Mouse (Mus musculus) heart, embryonic 16.5 days (tissue): Measurements from ENCODE around the gene Lrrc75a. TPM values are rescaled to one million over a fixed set of nuclear protein-coding genes. Genes with fewer than 3 reads are reported as not detected.

Experiments used
- ATAC-seq: fragments of 200-750 bp; cut with Nextera tagmentation; replicated peaks from 2 replicates; pipeline ENCODE4 v1.8.0; 2017; ENCODE audit warnings: moderate number of reproducible peaks; ENCODE audit not compliant: insufficient read depth, low FRiP score; ENCODE audit errors: extremely low read depth
- H3K27ac ChIP-seq: fragments of 300-500 bp; sonication (generic); 2 replicates; pipeline ENCODE4 v1.5.1; 2014; ENCODE audit warnings: mild to moderate bottlenecking, low read length, control low read depth, moderate library complexity
- H3K27me3 ChIP-seq: fragments of 300-500 bp; sonication (generic); 2 replicates; pipeline ENCODE4 v1.6.1; 2014; ENCODE audit warnings: low read length, mixed read lengths; ENCODE audit not compliant: control insufficient read depth, insufficient read depth
- H3K36me3 ChIP-seq: fragments of 300-500 bp; sonication (generic); 2 replicates; pipeline ENCODE4 v1.6.1; 2014; ENCODE audit not compliant: control insufficient read depth, insufficient read depth
- H3K4me1 ChIP-seq: fragments of 300-500 bp; sonication (generic); 2 replicates; pipeline ENCODE4 v1.6.1; 2014; ENCODE audit warnings: low read length, mixed read lengths; ENCODE audit not compliant: control insufficient read depth, insufficient read depth
- H3K4me2 ChIP-seq: fragments of 300-500 bp; sonication (generic); 2 replicates; pipeline ENCODE4 v1.6.1; 2014; ENCODE audit warnings: low read depth, mild to moderate bottlenecking, control low read depth, low read length
- H3K4me3 ChIP-seq: fragments of 300-500 bp; sonication (generic); 2 replicates; pipeline ENCODE4 v1.5.1; 2014; ENCODE audit warnings: mild to moderate bottlenecking, control low read depth, low read length
- H3K9ac ChIP-seq: fragments of 300-500 bp; sonication (generic); 2 replicates; pipeline ENCODE4 v1.6.1; 2014; ENCODE audit warnings: low read length, control low read depth
- H3K9me3 ChIP-seq: fragments of 300-500 bp; sonication (generic); replicated peaks from 2 replicates; pipeline ENCODE4 v1.6.1; 2016; ENCODE audit warnings: low read length; ENCODE audit not compliant: control insufficient read depth
- WGBS: fragments of 180-500 bp; shearing (Covaris S2); extraction: QIAGEN DNeasy Blood & Tissue Kit; methylation state at CpG from one replicate; pipeline ENCODE4 v1.1.7; 2014; 5-methylcytosine and 5-hydroxymethylcytosine counted together
- polyA plus RNA-seq: library from polyadenylated mRNA; unstranded; fragments of >200 nt; fragmentation: Nextera tagmentation; extraction: Ambion mirVana; gene quantifications from 2 replicates; pipeline ENCODE4 v1.2.1, GENCODE M21; 2015

Gene Lrrc75a
- polyA plus RNA-seq, 1 experiment from 2014 or later, result 11.4 TPM

DNA sequence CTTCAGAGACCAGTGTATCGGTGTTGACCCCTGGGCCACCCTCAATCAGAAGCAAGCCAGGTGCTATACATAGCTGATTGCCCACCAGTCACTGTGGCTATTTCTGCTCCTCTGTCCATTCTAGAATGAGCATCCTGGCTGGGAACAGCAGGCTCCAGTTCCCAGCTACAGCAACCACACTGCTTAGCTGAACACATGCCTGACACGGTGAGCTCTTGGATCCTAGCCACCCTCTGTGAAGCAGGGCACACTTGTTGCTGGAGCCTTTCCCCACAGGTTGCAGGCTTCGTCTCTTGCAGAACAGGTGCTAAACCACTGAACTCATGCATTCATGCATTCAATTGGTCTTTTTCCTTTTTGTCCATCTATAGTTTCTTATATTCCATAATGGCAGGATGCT lies 7.9 kb downstream of the Lrrc75a start:
- Histone ChIP-seq H3K9ac (no peak overlapping the region), H3K9me3 (no peaks in the 10 kb centered on the region)

DNA sequence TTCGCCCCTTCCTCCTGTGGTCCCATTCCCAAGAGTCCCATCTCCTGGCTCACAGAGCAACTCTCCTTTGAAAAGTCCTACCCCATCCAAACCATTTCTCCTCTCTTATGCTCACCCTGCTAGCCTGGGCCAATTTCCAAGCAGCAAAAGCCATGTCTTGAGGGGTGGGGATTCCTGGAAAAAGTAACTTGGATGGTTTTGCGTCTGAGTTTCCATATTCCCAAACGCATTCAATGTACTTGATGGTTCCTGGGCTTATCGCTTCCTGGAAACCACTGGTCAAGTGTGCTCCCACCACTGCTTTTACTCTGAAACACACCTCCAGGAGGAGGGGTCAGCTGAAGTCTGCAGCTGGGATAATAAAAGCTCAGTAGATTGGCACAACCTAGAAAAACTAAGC lies 9.9 kb downstream of the Lrrc75a start:
- Histone ChIP-seq H3K9ac (peak overlapping the region; percentile 18; the same call in 1 of the 2 replicates), H3K27ac (peak overlapping the region; percentile 92), H3K4me2 (no peak overlapping the region), H3K9me3 (no peaks in the 10 kb centered on the region), H3K36me3 (no peaks in the 10 kb centered on the region), H3K4me1 (peaks cover 87% of the 10 kb centered on the region), H3K4me3 (no peak overlapping the region), H3K27me3 (no peaks in the 10 kb centered on the region)
- 76% methylated on average over 4 of the region's 4 CpGs for WGBS
- ATAC-seq, result no peak

More for the DNA sequence above, 7.9 kb downstream of the Lrrc75a start:
- Histone ChIP-seq H3K27me3 (no peaks in the 10 kb centered on the region), H3K36me3 (no peaks in the 10 kb centered on the region), H3K4me2 (no peak overlapping the region), H3K4me3 (no peak overlapping the region), H3K4me1 (peaks cover 95% of the 10 kb centered on the region), H3K27ac (peak overlapping the region; percentile 96)
- WGBS, result 40% methylated on average over 3 of the region's 3 CpGs
- ATAC-seq, result peak; percentile 42

DNA sequence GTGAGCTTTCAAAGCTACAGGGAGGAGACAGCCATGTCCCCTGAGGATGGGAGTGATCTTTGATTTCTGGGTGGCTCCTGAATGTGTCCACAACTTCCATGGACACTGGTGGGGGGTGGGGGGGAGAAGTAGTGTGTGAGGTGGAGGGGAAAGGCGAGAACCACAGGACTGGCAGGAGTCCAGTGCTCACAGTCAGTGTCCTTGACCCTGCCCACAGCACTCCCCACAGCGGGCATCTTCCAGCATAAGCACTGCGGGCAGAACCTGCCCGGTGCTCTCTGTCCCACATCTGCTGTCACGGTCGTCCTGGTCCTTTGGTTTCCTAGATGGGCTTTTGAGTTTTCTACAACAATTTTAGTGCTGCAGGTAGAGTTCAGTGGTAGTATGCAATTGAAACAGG lies 10.5 kb downstream of the Lrrc75a start:
- no peak overlapping the region for H3K4me2 ChIP-seq
- H3K9me3 ChIP-seq, result no peaks in the 10 kb centered on the region
- ATAC-seq, result no peak
- peaks cover 81% of the 10 kb centered on the region for H3K4me1 ChIP-seq
- no peaks in the 10 kb centered on the region for H3K27me3 ChIP-seq
- no peak overlapping the region for H3K4me3 ChIP-seq
- H3K27ac ChIP-seq, result peak overlapping the region; percentile 92
- 63% methylated on average over 6 of the region's 6 CpGs for WGBS
- H3K36me3 ChIP-seq, result no peaks in the 10 kb centered on the region
- no peak overlapping the region for H3K9ac ChIP-seq

DNA sequence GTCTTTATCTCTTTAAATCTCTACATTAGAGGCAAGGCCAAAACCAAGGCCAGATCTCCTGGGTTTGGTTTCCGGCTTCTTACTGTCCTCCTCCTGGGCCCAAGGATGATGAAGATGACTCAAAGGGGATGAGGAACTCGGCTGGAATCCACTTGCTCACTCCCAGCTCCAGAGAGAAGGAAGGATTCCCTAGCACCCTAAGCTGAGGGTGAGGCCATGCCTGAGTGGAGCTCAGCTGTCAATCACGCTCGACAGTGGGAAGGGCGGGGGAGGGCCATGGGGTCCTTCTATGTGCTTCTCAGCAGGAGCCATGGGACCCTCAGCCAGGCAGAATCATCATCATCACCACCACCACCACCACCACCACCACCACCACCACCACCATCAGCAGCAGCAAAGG lies 10.9 kb downstream of the Lrrc75a start:
- Histone ChIP-seq H3K9ac (peak overlapping the region; percentile 52; the same call in 1 of the 2 replicates), H3K27ac (peak overlapping the region; percentile 92)

DNA sequence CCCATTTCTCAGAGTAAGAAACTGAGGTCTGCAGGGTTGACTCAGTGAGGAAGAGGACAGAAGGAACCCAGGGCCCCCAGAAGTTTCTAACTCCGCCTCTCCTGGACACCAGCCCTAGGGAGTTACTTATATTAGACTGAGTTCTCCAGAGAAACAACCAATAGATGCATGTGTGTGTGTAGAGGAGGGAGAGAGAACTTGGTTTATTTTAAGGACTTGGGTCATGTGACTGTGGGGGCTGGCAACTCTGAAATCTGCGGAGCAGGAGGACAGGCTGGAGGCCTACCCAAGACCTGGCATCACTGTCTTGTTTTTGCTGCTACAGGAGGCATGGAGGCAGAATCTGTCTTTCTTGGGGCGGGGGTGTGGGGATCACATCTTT lies 11.5 kb downstream of the Lrrc75a start:
- no peaks in the 10 kb centered on the region for H3K9me3 ChIP-seq
- H3K4me1 ChIP-seq, result peaks cover 73% of the 10 kb centered on the region
- H3K27me3 ChIP-seq, result no peaks in the 10 kb centered on the region
- WGBS, result 36% methylated on average over 3 of the region's 3 CpGs
- H3K36me3 ChIP-seq, result no peaks in the 10 kb centered on the region
- 0 out of 2 replicates have a peak overlapping the region, but pooled peaks have one; percentile 52 for H3K9ac ChIP-seq
- H3K4me3 ChIP-seq, result no peak overlapping the region
- ATAC-seq, result peak; percentile 72
- H3K4me2 ChIP-seq, result peak overlapping the region; percentile 37
- H3K27ac ChIP-seq, result peak overlapping the region; percentile 92

More for the DNA sequence above, 10.9 kb downstream of the Lrrc75a start:
- no peak for ATAC-seq
- Histone ChIP-seq H3K36me3 (no peaks in the 10 kb centered on the region), H3K4me3 (no peak overlapping the region), H3K4me2 (peak overlapping the region; percentile 37), H3K4me1 (peaks cover 77% of the 10 kb centered on the region), H3K9me3 (no peaks in the 10 kb centered on the region), H3K27me3 (no peaks in the 10 kb centered on the region)
- WGBS, result 68% methylated on average over 5 of the region's 5 CpGs

DNA sequence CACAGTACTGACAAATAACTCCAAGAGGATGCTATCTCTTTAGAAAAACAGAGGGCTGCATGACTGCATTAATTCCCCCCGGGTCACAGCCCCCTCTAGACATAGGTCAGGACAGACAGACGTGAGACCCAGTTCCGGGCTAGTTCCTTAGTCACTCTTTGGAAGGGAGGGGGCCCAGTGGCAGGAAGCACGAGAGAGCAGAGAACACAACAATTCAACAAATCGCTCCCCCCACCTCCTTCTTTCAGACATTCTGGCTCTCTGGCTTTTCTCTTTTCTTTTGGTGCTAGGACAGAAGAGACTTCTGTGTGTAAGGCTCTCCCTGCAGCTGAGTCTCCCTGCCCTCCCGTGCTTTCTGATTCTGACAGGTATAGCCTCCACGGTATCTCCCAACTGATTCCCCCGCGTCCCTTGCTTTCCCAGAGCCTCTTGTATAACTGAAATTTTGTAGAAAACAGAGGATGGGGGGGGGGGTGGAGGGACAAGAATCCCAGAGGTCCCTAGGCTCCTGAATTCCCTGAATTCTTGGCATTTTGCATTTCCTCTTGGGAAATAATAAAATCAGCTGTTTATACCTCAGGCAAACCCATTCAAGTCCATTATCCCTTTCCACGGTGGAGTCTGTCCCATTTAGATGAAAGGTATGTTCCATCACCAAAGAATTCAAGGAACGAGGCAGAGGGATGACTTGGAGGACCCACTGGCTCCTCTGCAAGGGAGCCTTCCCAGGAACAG lies 12.1 kb downstream of the Lrrc75a start:
- 34% methylated on average over 11 of the region's 11 CpGs for WGBS
- no peak overlapping the region for H3K4me3 ChIP-seq
- H3K27ac ChIP-seq, result peak overlapping the region; percentile 92
- no peaks in the 10 kb centered on the region for H3K36me3 ChIP-seq
- H3K4me1 ChIP-seq, result peaks cover 69% of the 10 kb centered on the region
- no peaks in the 10 kb centered on the region for H3K9me3 ChIP-seq
- H3K4me2 ChIP-seq, result peak overlapping the region; percentile 35
- H3K9ac ChIP-seq, result peak overlapping the region; percentile 0; the same call in 1 of the 2 replicates
- H3K27me3 ChIP-seq, result no peaks in the 10 kb centered on the region
- no peak for ATAC-seq

DNA sequence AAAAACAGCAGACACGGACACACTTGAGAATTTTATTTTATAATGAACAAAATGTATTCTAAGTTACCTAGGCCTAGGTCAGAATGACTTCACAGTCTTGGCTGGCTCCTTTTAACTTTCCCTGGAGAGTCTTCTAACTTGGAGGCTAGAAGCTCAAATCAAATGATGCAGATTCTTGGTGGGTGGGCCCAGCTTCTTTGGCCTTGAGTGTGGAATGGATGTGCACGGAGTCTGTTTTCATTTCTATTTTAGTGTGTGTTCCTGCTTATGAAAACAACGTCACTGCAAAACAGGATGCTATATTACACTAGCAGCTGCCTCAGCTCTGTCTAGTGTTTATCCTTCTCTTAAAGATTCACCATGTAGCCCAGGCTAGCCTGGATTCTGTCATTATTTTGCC lies 12.9 kb downstream of the Lrrc75a start:
- 41% methylated on average over 3 of the region's 3 CpGs for WGBS
- no peak overlapping the region for H3K4me2 ChIP-seq

DNA sequence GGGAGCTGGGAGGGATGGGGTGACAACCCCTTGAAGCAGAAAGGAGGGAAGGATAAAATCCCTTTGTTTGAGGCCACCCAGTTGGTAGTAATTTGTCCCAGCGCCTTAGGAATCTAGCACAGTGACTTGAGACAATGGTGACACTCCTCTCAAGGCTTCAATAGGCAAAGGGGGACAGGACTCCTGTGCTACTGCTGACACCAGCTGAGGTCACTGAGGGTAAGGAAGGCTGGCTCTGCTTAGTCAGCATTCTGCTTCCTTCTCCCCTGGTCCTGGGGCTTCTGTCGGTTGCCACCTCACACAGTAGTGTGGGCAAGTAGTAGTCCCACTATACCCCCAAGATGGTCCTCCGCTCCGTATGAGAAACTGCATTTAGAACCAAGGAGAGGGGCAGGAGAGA lies 17.2 kb downstream of the Lrrc75a start:
- H3K4me2 ChIP-seq, result no peak overlapping the region
- 52% methylated on average over 4 of the region's 4 CpGs for WGBS

More for the DNA sequence above, 12.9 kb downstream of the Lrrc75a start:
- H3K9me3 ChIP-seq, result no peaks in the 10 kb centered on the region
- H3K4me3 ChIP-seq, result no peak overlapping the region
- no peaks in the 10 kb centered on the region for H3K36me3 ChIP-seq
- no peak for ATAC-seq
- H3K4me1 ChIP-seq, result peaks cover 71% of the 10 kb centered on the region
- no peaks in the 10 kb centered on the region for H3K27me3 ChIP-seq
- H3K9ac ChIP-seq, result no peak overlapping the region
- H3K27ac ChIP-seq, result peak overlapping the region; percentile 92

DNA sequence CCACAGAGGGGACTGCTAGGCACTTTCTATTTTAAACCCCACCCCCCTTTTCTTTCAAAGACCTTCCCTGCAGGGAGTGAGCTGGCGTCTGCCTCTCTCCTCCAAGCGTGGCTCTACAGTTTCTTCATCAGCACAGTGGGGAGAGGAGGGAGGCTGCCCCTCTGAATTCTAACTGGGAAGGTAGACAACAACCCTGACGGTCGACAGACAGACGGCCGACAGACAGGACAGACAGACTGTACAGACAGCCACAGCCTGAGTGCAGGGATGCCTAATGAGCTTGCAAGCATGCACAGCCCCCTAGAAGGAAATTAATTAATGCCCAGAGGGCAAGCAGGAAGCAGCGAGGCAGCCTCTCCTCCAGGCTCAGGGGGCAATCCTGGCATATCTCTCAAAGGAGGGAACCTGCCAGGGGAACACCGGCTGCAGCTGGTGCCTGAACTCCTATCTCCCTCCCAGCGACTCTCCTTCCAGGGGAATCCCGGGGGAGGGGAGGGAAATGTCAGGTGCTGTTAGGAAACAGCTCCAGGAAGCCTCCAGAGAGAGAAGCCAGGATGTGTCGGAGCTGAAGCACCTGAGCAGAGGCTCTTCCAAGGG lies 18.0 kb downstream of the Lrrc75a start:
- H3K4me3 ChIP-seq, result no peak overlapping the region
- H3K9me3 ChIP-seq, result no peaks in the 10 kb centered on the region
- 0 out of 2 replicates have a peak, but pooled peaks have one; percentile 26 for ATAC-seq
- H3K4me2 ChIP-seq, result peak overlapping the region; percentile 36
- peaks cover 54% of the 10 kb centered on the region for H3K4me1 ChIP-seq
- 0 out of 2 replicates have a peak, but pooled peaks cover 5% of the 10 kb centered on the region for H3K36me3 ChIP-seq
- peak overlapping the region; percentile 32 for H3K9ac ChIP-seq
- H3K27me3 ChIP-seq, result no peaks in the 10 kb centered on the region
- 3% methylated on average over 11 of the region's 11 CpGs for WGBS
- H3K27ac ChIP-seq, result peak overlapping the region; percentile 26; the same call in 1 of the 2 replicates

More for the DNA sequence above, 17.2 kb downstream of the Lrrc75a start:
- no peak overlapping the region for H3K4me3 ChIP-seq
- H3K27me3 ChIP-seq, result no peaks in the 10 kb centered on the region
- peaks cover 57% of the 10 kb centered on the region for H3K4me1 ChIP-seq
- ATAC-seq, result no peak
- no peaks in the 10 kb centered on the region for H3K9me3 ChIP-seq
- H3K36me3 ChIP-seq, result 0 out of 2 replicates have a peak, but pooled peaks cover 5% of the 10 kb centered on the region
- no peak overlapping the region for H3K9ac ChIP-seq
- no peak overlapping the region for H3K27ac ChIP-seq
